ENCODE assay signal across 9 mouse cellular contexts in the genomic region with DNA sequence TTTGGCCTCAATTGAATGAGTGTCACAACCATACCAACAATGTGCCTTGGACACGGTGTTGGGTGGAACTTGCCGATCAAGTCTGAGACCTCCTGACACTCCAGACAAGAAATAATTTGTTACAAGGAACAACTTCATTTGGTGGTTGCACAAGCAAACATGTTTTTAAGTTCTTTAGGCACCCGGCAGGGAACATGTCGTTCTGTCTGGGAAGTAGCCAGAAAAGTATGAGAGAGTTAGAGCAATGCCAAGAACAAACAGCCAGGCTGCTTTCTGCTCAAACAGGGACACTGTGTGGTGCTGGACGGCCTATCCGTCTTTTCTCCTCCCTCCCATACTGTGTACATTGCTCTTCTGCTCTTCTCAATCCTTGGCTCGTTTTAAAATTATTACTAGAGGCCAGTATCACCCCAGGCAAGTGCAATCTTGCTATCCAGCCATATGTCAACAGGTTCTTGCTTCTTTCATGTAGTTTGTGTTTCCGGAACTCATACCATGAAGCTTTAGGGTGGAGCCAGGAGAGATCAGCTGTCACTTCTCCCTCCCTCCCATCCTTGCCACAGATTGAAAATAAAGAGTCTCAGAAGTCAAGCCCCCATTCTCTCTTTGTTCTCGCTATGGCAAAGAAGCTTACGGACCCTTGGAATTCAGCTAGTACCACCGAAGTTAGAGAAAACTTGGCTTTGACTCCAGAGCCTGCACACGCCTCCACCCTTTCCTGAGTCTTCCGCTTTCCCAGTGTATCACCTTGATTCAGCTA. TPM values are rescaled to one million over a fixed set of nuclear protein-coding genes. Genes with fewer than 3 reads are reported as not detected.
A peak's percentile ranks its signal among the peaks of the same experiment; 100 is the strongest.
DNase-seq lines count a peak whose midpoint lies in the region; ATAC-seq and TF ChIP-seq lines count a peak whose summit lies in the region.
"Had no signal": no experiment of that assay in that cellular context is flagged by ENCODE, and none has a peak within 500 bp of the region (broad histone marks: within the 10 kb centered on the region; RNA-seq: fewer than 3 reads in every experiment).

No protein-coding gene starts in this region.

- H3K27ac ChIP-seq in testis, adult 2 months (ENCODE audit: control insufficient read depth, insufficient read depth, low read depth, low read length), result peak overlapping the region; percentile 50; the same call in 1 of the 2 replicates
- H3K27ac ChIP-seq in forebrain, embryonic 13.5 days, result no peak overlapping the region
- no peak overlapping the region for H3K27ac ChIP-seq in hindbrain, embryonic 16.5 days (ENCODE audit: low read depth, low read length)

- WGBS in forebrain, embryonic 13.5 days, result 32% methylated on average over 13 of the region's 13 CpGs
- 31% methylated on average over 13 of the region's 13 CpGs for WGBS in hindbrain, embryonic 16.5 days

- no peak for TF ChIP-seq POLR2A in testis, adult 2 months (IDR thresholded peaks at IDR 0.05; ENCODE audit: control insufficient read depth, low read depth, low read length)
- no peak for TF ChIP-seq POLR2A in myocyte (IDR thresholded peaks at IDR 0.05; ENCODE audit: insufficient read length, low read depth)

- intact Hi-C loops in left cerebral cortex, postnatal 25 days (cut with DNase I), result loop anchor here (5.0 kb wide), 1 partner anchor 54 kb away; the partner anchor contains the start of gene Pdk4

- no peaks in the 10 kb centered on the region for H3K36me3 ChIP-seq in testis, adult 2 months (ENCODE audit: control insufficient read depth, insufficient read depth, low read length)
- H3K36me3 ChIP-seq in forebrain, embryonic 13.5 days (ENCODE audit: poor library complexity, severe bottlenecking), result no peaks in the 10 kb centered on the region
- no peaks in the 10 kb centered on the region for H3K36me3 ChIP-seq in hindbrain, embryonic 16.5 days (ENCODE audit: control insufficient read depth, insufficient read depth, low read length)
- H3K36me3 ChIP-seq in myocyte (ENCODE audit: control insufficient read depth, insufficient read depth), result no peaks in the 10 kb centered on the region

- no peak for TF ChIP-seq CTCF in testis, adult 2 months (IDR thresholded peaks at IDR 0.05; ENCODE audit: control insufficient read depth, insufficient read depth, insufficient replicate concordance, low read depth, low read length)

- ATAC-seq in forebrain, embryonic 13.5 days, result peak; percentile 29
- peak; percentile 78; the same call in 1 of the 2 replicates for ATAC-seq in hindbrain, embryonic 16.5 days

- H3K9me3 ChIP-seq in forebrain, embryonic 13.5 days (replicated peaks), result no peaks in the 10 kb centered on the region
- no peaks in the 10 kb centered on the region for H3K9me3 ChIP-seq in hindbrain, embryonic 16.5 days (ENCODE audit: control insufficient read depth, low read length)

- no peak overlapping the region for H3ac ChIP-seq in myocyte (ENCODE audit: control insufficient read depth, insufficient read length)

- H3K79me2 ChIP-seq in myocyte (ENCODE audit: control insufficient read depth, insufficient read depth), result no peaks in the 10 kb centered on the region

- H3K27me3 ChIP-seq in testis, adult 2 months (ENCODE audit: control insufficient read depth, insufficient read depth, low read length), result no peaks in the 10 kb centered on the region
- H3K27me3 ChIP-seq in forebrain, embryonic 13.5 days, result no peaks in the 10 kb centered on the region
- H3K27me3 ChIP-seq in hindbrain, embryonic 16.5 days (replicated peaks; ENCODE audit: control insufficient read depth, insufficient read depth, low read length), result no peaks in the 10 kb centered on the region; the same call in 1 of the 2 replicates
- no peaks in the 10 kb centered on the region for H3K27me3 ChIP-seq in myocyte (ENCODE audit: control insufficient read depth, insufficient read depth, insufficient read length)

- H3K4me3 ChIP-seq in testis, adult 2 months (ENCODE audit: control insufficient read depth, low read depth, low read length), result no peak overlapping the region
- H3K4me3 ChIP-seq in forebrain, embryonic 13.5 days, result no peak overlapping the region
- no peak overlapping the region for H3K4me3 ChIP-seq in hindbrain, embryonic 16.5 days (ENCODE audit: low read length)
- no peak overlapping the region for H3K4me3 ChIP-seq in myocyte

- no peak overlapping the region for H3K9ac ChIP-seq in forebrain, embryonic 13.5 days
- no peak overlapping the region for H3K9ac ChIP-seq in hindbrain, embryonic 16.5 days (ENCODE audit: low read depth, low read length)

- H3K4me1 ChIP-seq in testis, adult 2 months (ENCODE audit: control insufficient read depth, insufficient read depth, low read length), result no peaks in the 10 kb centered on the region; the same call in 1 of the 2 replicates
- peaks cover 27% of the 10 kb centered on the region for H3K4me1 ChIP-seq in forebrain, embryonic 13.5 days
- H3K4me1 ChIP-seq in hindbrain, embryonic 16.5 days (ENCODE audit: control insufficient read depth, insufficient read depth, low read depth, low read length), result peaks cover 4% of the 10 kb centered on the region; the same call in 1 of the 2 replicates

- H3K4me2 ChIP-seq in forebrain, embryonic 13.5 days, result peak overlapping the region; percentile 6
- peak overlapping the region; percentile 36 for H3K4me2 ChIP-seq in hindbrain, embryonic 16.5 days (ENCODE audit: low read length)
- H3K4me2 ChIP-seq in myocyte (ENCODE audit: low read depth), result peak overlapping the region; percentile 70

- no peak for DNase-seq in testis, postnatal 10 days (ENCODE audit: low spot score)
- DNase-seq in left cerebral cortex, postnatal 25 days (ENCODE audit: low spot score in 2 of 2), result peak; percentile 61 to 66
- no peak for DNase-seq in thymus, postnatal 25 days
- no peak for DNase-seq in thymus, postnatal 36 days

TF ChIP-seq in myocyte, 11 proteins besides CTCF, POLR2A, EP300 and RAD21:
- TF ChIP-seq TCF12 (IDR thresholded peaks at IDR 0.05; ENCODE audit: insufficient read depth, poor library complexity, severe bottlenecking) (no peak), REST (IDR thresholded peaks at IDR 0.05; ENCODE audit: insufficient read depth, insufficient read length) (no peak), MYOG (IDR thresholded peaks at IDR 0.05; ENCODE audit: control insufficient read depth in 1 of 3, insufficient read depth in 1 of 3, insufficient read length in 2 of 3, low read depth in 2 of 3) (no peak), POLR2AphosphoS2 (IDR thresholded peaks at IDR 0.05; ENCODE audit: insufficient read length, low read depth) (no peak), MAX (IDR thresholded peaks at IDR 0.05; ENCODE audit: low read depth) (no peak), E2F4 (IDR thresholded peaks at IDR 0.05; ENCODE audit: insufficient read depth) (no peak), TCF3 (IDR thresholded peaks at IDR 0.05; ENCODE audit: insufficient read length, low read depth) (no peak)

RNA-seq across cellular contexts. Expression of gene Pdk4, which starts 52.8 kb away (rescaled TPM):
- polyA plus RNA-seq in testis, adult 2 months (2012; rRNA removed), result 0.84 and 1.5 TPM in 2 replicates
- polyA plus RNA-seq in forebrain, embryonic 13.5 days (2015; fragmentation: Nextera tagmentation; extraction: Ambion mirVana), result 0.88 and 0.92 TPM in 2 replicates
- polyA plus RNA-seq in hindbrain, embryonic 16.5 days (2015; fragmentation: Nextera tagmentation; extraction: Ambion mirVana), result 1.7 and 2.4 TPM in 2 replicates
- total RNA-seq in left cerebral cortex, postnatal 25 days (2021), result 10 to 100 TPM in 1 of 2 experiments, 1 to 10 TPM in 1; 9.1 to 10.0 TPM
- 5.3 TPM for polyA plus RNA-seq in myocyte (2012; fragmentation: generic; extraction: Trizol)
- total RNA-seq: neutrophil, adult 5-6 weeks had no signal

Comparison
In these comparisons a context has a peak if more than half of its experiments do, and no peak if none do; other contexts are left out.
1. DNase-seq: peak in left cerebral cortex, postnatal 25 days (2 of 2); none in testis, postnatal 10 days (single experiment), thymus, postnatal 25 days (single experiment) and thymus, postnatal 36 days (0 of 2).
2. H3K4me2 ChIP-seq: peak in every context shown above with its lines; median percentile 70 in myocyte; 36 in hindbrain, embryonic 16.5 days; 6 in forebrain, embryonic 13.5 days.